Mouse (Mus musculus) retina, embryonic 14.5 days (tissue): ENCODE measurements around the gene Slc6a13.

Experiments used
- DNase-seq: peaks from one replicate; pipeline ENCODE4 v3.0.0-alpha.2; 2015; ENCODE audit warnings: low spot score

Slc6a13 gene

DNA sequence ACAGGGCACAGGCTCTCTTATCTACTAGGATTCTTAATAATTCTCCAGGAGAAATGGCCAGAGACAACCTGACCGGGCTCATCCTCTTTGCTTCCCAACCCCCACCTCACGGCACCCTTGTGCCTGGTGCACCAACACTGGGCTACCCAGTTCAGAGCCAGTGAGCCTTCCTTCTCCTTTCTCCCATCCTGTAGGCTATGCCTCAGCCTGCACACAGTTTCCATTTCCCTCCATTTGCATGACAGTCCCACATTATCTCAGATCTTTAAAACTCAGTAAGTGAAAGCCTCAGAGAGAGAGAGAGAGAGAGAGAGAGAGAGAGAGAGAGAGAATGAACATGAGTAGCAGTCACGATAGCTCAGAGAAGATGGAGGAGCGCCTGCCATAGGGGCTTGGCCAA, 78.2 kb downstream of the Slc6a13 start:
- no peak for DNase-seq

DNA sequence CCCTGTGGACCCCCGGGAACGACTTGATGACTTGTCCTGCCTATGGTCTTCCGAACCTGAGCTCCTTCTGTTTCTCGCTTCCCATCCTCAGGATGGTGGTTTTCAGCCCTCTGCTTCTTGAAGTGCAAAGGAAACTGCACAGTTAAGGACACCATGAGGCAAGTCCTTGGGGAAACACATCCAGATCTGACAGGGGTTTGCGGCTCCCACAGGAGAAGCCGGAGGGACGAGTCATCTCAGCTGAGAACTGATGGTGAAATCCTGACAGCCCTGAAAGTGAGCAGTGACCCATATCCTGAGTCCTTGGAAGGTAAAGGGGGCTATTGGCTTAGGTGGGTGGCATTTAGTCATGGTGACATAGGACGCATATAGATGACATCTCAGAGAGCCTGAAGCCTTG, 80.5 kb downstream of the Slc6a13 start:
- DNase-seq: no peak

DNA sequence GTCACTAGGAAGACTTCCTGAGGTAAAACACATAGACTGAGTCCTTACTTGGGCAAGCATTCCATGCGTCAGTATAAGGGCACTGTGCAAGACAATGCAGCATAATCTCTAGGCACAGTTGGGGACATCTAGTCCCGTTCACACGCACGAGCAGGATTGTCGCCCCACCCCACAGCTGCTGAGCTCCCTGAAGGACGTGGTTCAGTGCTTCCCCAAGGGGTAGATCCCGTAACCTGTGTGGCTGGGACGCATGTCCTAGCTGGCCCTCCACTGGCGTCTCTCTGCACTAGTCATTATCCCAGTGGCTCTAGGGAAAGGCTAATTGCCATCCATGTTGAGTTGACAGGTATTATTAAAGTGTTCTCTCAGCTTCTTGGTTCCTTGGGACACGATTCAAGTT, 82.0 kb downstream of the Slc6a13 start:
- DNase-seq: no peak

DNA sequence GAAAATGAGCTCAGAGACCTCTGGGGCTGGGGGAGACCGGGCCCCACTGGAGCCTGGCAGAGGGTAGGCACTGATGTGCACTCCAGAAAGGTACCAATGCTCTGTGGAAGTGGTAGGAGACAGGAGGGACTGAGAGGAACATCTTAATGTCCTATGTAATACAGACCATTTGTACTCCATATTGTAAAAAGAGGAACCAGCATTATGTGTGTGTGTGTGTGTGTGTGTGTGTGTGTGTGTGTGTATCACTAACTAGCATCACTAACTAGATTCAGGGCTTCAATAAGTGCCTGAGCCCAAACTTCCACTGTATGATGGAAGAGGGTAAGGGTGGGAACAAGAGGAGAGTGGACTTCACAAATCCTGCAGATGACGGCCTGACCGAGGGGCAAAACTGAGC, 85.4 kb downstream of the Slc6a13 start:
- DNase-seq: no peak
